Comparison of ENCODE assay signal across 25 mouse cellular contexts in the genomic region with DNA sequence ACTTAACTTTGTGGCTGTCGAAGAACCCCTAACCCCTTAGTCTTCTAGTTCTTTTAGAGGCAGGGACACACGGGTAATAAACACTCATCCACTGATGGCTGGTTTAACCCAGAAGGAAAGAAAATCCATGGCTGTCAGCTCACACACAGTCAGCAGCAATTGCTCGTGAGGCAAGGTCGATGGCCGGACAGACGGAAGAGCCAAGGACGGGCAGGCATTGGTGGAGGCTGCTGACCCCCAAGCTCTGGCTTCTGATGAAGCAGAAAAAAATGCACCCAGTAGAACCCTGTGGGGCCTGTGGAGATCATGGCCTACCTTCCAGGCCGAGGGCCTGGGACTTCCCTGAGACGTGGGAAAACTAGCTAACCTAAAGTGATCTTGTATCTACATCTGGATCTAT.
"Had no signal": no experiment of that assay in that cellular context is flagged by ENCODE, and none has a peak within 500 bp of the region (broad histone marks: within the 10 kb centered on the region; RNA-seq: fewer than 3 reads in every experiment).

No protein-coding gene starts in this region.

- H3K4me2 ChIP-seq: heart, embryonic 11.5 days; hindbrain, embryonic 12.5 days; hindbrain, embryonic 14.5 days; intestine, embryonic 15.5 days; limb, embryonic 13.5 days; limb, embryonic 15.5 days; liver, embryonic 12.5 days had no signal

- H3K27me3 ChIP-seq: intestine, embryonic 15.5 days; limb, embryonic 13.5 days; liver, embryonic 12.5 days had no signal

- DNase-seq: gastrocnemius, adult 2 months; gastrocnemius, postnatal 10 days; gastrocnemius, postnatal 25 days; heart, adult 2 months; heart, postnatal 10 days; heart, postnatal 4 days; kidney, adult 18-20 months; kidney, adult 8-10 months; kidney, postnatal 10 days; kidney, postnatal 4 days; layer of hippocampus, postnatal 36 days; left cerebral cortex, postnatal 4 days had no signal

- H3K36me3 ChIP-seq: hindbrain, embryonic 10.5 days; hindbrain, embryonic 12.5 days; intestine, embryonic 15.5 days; limb, embryonic 13.5 days; limb, embryonic 15.5 days; liver, embryonic 12.5 days had no signal

- H3K27ac ChIP-seq: gastrocnemius, adult 2 months; heart, adult 2 months; hindbrain, embryonic 10.5 days; hindbrain, embryonic 12.5 days; hindbrain, embryonic 14.5 days; intestine, embryonic 15.5 days; layer of hippocampus, adult 2 months; limb, embryonic 13.5 days; limb, embryonic 15.5 days; liver, embryonic 12.5 days; liver, embryonic 14.5 days had no signal

- H3K9ac ChIP-seq: hindbrain, embryonic 12.5 days; hindbrain, embryonic 14.5 days; intestine, embryonic 15.5 days; limb, embryonic 13.5 days; limb, embryonic 15.5 days; liver, embryonic 12.5 days; liver, embryonic 14.5 days had no signal

- ATAC-seq: hindbrain, embryonic 16.5 days; inflammation-experienced regulatory T-cells, adult 6 months; intestine, embryonic 15.5 days; intestine, postnatal 0 days; liver, embryonic 12.5 days had no signal

- H3K4me3 ChIP-seq: gastrocnemius, adult 2 months; heart, adult 2 months; hindbrain, embryonic 10.5 days; hindbrain, embryonic 12.5 days; intestine, embryonic 15.5 days; layer of hippocampus, adult 2 months; limb, embryonic 13.5 days; limb, embryonic 15.5 days; liver, embryonic 12.5 days had no signal

- H3K4me1 ChIP-seq: intestine, embryonic 15.5 days; limb, embryonic 13.5 days; limb, embryonic 15.5 days; liver, embryonic 12.5 days had no signal

- H3K9me3 ChIP-seq: hindbrain, embryonic 12.5 days; intestine, embryonic 15.5 days; limb, embryonic 15.5 days had no signal
